Mouse (Mus musculus): ENCODE data around the gene Sult6b1. TPM values are rescaled to one million over a fixed set of nuclear protein-coding genes. Genes with fewer than 3 reads are reported as not detected.

The Sult6b1 gene
- polyA plus RNA-seq (2012; rRNA removed) = 0.30 and 0.63 TPM in 2 replicates

- DNase-seq (ENCODE audit: extremely low spot score in 1 of 2, low spot score in 1 of 2) = no peak
These were observed at the start of gene Sult6b1 for GRCm38 (mm10) chr17:78906892-78907291. Gene Sult6b1 (minus strand): TSS chr17:78906992.

- DNase-seq (ENCODE audit: extremely low spot score in 1 of 2, low spot score in 1 of 2) = no peak
These were observed 46.4 kb upstream of the Sult6b1 start for GRCm38 (mm10) chr17:78953240-78953639.

- DNase-seq (ENCODE audit: extremely low spot score in 1 of 2, low spot score in 1 of 2) = no peak
These were observed 45.3 kb upstream of the Sult6b1 start for GRCm38 (mm10) chr17:78952070-78952469.

GRCm38 (mm10) chr17:78951225-78951624 is 44.4 kb upstream of the Sult6b1 start:
- no peak for DNase-seq (ENCODE audit: extremely low spot score in 1 of 2, low spot score in 1 of 2)

GRCm38 (mm10) chr17:78942579-78942978 is 35.8 kb upstream of the Sult6b1 start:
- no peak for DNase-seq (ENCODE audit: extremely low spot score in 1 of 2, low spot score in 1 of 2)

- DNase-seq (ENCODE audit: extremely low spot score in 1 of 2, low spot score in 1 of 2) = no peak
These were observed 32.1 kb upstream of the Sult6b1 start for GRCm38 (mm10) chr17:78938927-78939326.

GRCm38 (mm10) chr17:78937229-78937853 is 30.5 kb upstream of the Sult6b1 start:
- DNase-seq (ENCODE audit: extremely low spot score in 1 of 2, low spot score in 1 of 2) = no peak

GRCm38 (mm10) chr17:78936466-78937228 is 29.9 kb upstream of the Sult6b1 start, which contains the start of the genes Cebpz and Ndufaf7:
Gene Cebpz (minus strand): TSS chr17:78937066.
Gene Ndufaf7 (plus strand): TSS chr17:78937136.
- peak; percentile 96 to 99 for DNase-seq (ENCODE audit: extremely low spot score in 1 of 2, low spot score in 1 of 2)

GRCm38 (mm10) chr17:78935857-78936256 is 29.1 kb upstream of the Sult6b1 start:
- no peak for DNase-seq (ENCODE audit: extremely low spot score in 1 of 2, low spot score in 1 of 2)

GRCm38 (mm10) chr17:78917696-78918095 is 10.9 kb upstream of the Sult6b1 start:
- DNase-seq (ENCODE audit: extremely low spot score in 1 of 2, low spot score in 1 of 2) = peak; percentile 6 to 20

- no peak for DNase-seq (ENCODE audit: extremely low spot score in 1 of 2, low spot score in 1 of 2)
These were observed 10.1 kb upstream of the Sult6b1 start for GRCm38 (mm10) chr17:78916899-78917298.

GRCm38 (mm10) chr17:78916369-78916813 is 9.6 kb upstream of the Sult6b1 start, which contains the start of gene Cebpzos:
Gene Cebpzos (plus strand): TSS chr17:78916500.
- DNase-seq (ENCODE audit: extremely low spot score in 1 of 2, low spot score in 1 of 2) = peak; percentile 81 to 90

GRCm38 (mm10) chr17:78915772-78916171 is 9.0 kb upstream of the Sult6b1 start:
- DNase-seq (ENCODE audit: extremely low spot score in 1 of 2, low spot score in 1 of 2) = no peak

GRCm38 (mm10) chr17:78913921-78914320 is 7.1 kb upstream of the Sult6b1 start:
- no peak for DNase-seq (ENCODE audit: extremely low spot score in 1 of 2, low spot score in 1 of 2)

GRCm38 (mm10) chr17:78912861-78913281 is 6.1 kb upstream of the Sult6b1 start:
- peak in 1 of 2 experiments; percentile 27 for DNase-seq (ENCODE audit: extremely low spot score in 1 of 2, low spot score in 1 of 2)

GRCm38 (mm10) chr17:78909374-78909773 is 2.6 kb upstream of the Sult6b1 start:
- DNase-seq (ENCODE audit: extremely low spot score in 1 of 2, low spot score in 1 of 2) = no peak

GRCm38 (mm10) chr17:78903158-78903557 is 3.6 kb downstream of the Sult6b1 start:
- DNase-seq (ENCODE audit: extremely low spot score in 1 of 2, low spot score in 1 of 2) = no peak

- DNase-seq (ENCODE audit: extremely low spot score in 1 of 2, low spot score in 1 of 2) = peak in 1 of 2 experiments; percentile 53
These were observed 11.4 kb downstream of the Sult6b1 start for GRCm38 (mm10) chr17:78895394-78895793.

GRCm38 (mm10) chr17:78894991-78895390 is 11.8 kb downstream of the Sult6b1 start:
- no peak for DNase-seq (ENCODE audit: extremely low spot score in 1 of 2, low spot score in 1 of 2)

GRCm38 (mm10) chr17:78891020-78891419 is 15.8 kb downstream of the Sult6b1 start:
- DNase-seq (ENCODE audit: extremely low spot score in 1 of 2, low spot score in 1 of 2) = no peak

GRCm38 (mm10) chr17:78889184-78889583 is 17.6 kb downstream of the Sult6b1 start:
- no peak for DNase-seq (ENCODE audit: extremely low spot score in 1 of 2, low spot score in 1 of 2)

GRCm38 (mm10) chr17:78888554-78888953 is 18.2 kb downstream of the Sult6b1 start:
- no peak for DNase-seq (ENCODE audit: extremely low spot score in 1 of 2, low spot score in 1 of 2)

Measured in frontal cortex, adult 2 months (tissue).